9 mouse cellular contexts compared by ENCODE assay signal in genomic region chr15:84260123-84260822, GRCm38 (mm10). TPM values are rescaled to one million over a fixed set of nuclear protein-coding genes. Genes with fewer than 3 reads are reported as not detected.
DNase-seq lines count a peak whose midpoint lies in the region; ATAC-seq lines count a peak whose summit lies in the region.
"Had no signal": no experiment of that assay in that cellular context is flagged by ENCODE, and none has a peak within 500 bp of the region (broad histone marks: within the 10 kb centered on the region; RNA-seq: fewer than 3 reads in every experiment).

No protein-coding gene starts in this region.

- H3K4me3 ChIP-seq in kidney, embryonic 15.5 days (replicated peaks) = no peak overlapping the region
- no peak overlapping the region for H3K4me3 ChIP-seq in limb, embryonic 15.5 days
- H3K4me3 ChIP-seq: stomach, embryonic 15.5 days had no signal

- peaks cover 18% of the 10 kb centered on the region; the same call in 1 of the 2 replicates for H3K27me3 ChIP-seq in kidney, embryonic 15.5 days
- H3K27me3 ChIP-seq in limb, embryonic 15.5 days = peaks cover 18% of the 10 kb centered on the region
- H3K27me3 ChIP-seq: stomach, embryonic 15.5 days had no signal

- H3K9me3 ChIP-seq in kidney, embryonic 15.5 days (replicated peaks) = no peaks in the 10 kb centered on the region
- no peaks in the 10 kb centered on the region for H3K9me3 ChIP-seq in limb, embryonic 15.5 days
- H3K9me3 ChIP-seq: stomach, embryonic 15.5 days had no signal

- ATAC-seq in CD4-positive, CD25-positive, alpha-beta regulatory T cell, adult 4 months = no peak
- peak; percentile 16; the same call in 1 of the 2 replicates for ATAC-seq in kidney, embryonic 15.5 days (replicated peaks; ENCODE audit: low FRiP score)
- no peak for ATAC-seq in limb, embryonic 15.5 days (ENCODE audit: insufficient number of reproducible peaks, low FRiP score, low TSS enrichment, low read depth)

- H3K4me1 ChIP-seq in kidney, embryonic 15.5 days = no peaks in the 10 kb centered on the region; the same call in 1 of the 2 replicates
- H3K4me1 ChIP-seq in limb, embryonic 15.5 days = peaks cover 2% of the 10 kb centered on the region; the same call in 1 of the 2 replicates
- H3K4me1 ChIP-seq: stomach, embryonic 15.5 days had no signal

- intact Hi-C loops in gastrocnemius, postnatal 14 days (cut with DNase I; ENCODE audit: low total_unique reads) = loop anchor here (5.0 kb wide), 1 partner anchor 367 kb away; no protein-coding TSS in a partner anchor

- no peak overlapping the region for H3K27ac ChIP-seq in kidney, embryonic 15.5 days
- H3K27ac ChIP-seq in limb, embryonic 15.5 days = no peak overlapping the region
- H3K27ac ChIP-seq: stomach, embryonic 15.5 days had no signal

- H3K36me3 ChIP-seq in kidney, embryonic 15.5 days = no peaks in the 10 kb centered on the region
- H3K36me3 ChIP-seq in limb, embryonic 15.5 days = no peaks in the 10 kb centered on the region
- H3K36me3 ChIP-seq: stomach, embryonic 15.5 days had no signal

- H3K9ac ChIP-seq in kidney, embryonic 15.5 days = no peak overlapping the region
- no peak overlapping the region for H3K9ac ChIP-seq in limb, embryonic 15.5 days
- H3K9ac ChIP-seq: stomach, embryonic 15.5 days had no signal

- peak overlapping the region; percentile 41; the same call in 1 of the 2 replicates for H3K4me2 ChIP-seq in kidney, embryonic 15.5 days
- H3K4me2 ChIP-seq in limb, embryonic 15.5 days = peak overlapping the region; percentile 20; the same call in 1 of the 2 replicates
- H3K4me2 ChIP-seq: stomach, embryonic 15.5 days had no signal

- peak; percentile 80 for DNase-seq in CD4-positive, CD25-positive, alpha-beta regulatory T cell, adult 2 months (ENCODE audit: low read depth, low spot score)
- peak; percentile 89 for DNase-seq in embryo, embryonic 10 days (ENCODE audit: low spot score)
- peak; percentile 76 for DNase-seq in gastrocnemius, postnatal 14 days
- peak; percentile 77 for DNase-seq in naive thymus-derived CD4-positive, alpha-beta T cell, adult 2 months (ENCODE audit: low read depth)
- DNase-seq in spleen, postnatal 36 days (ENCODE audit: low spot score in 2 of 2) = peak; percentile 49 to 55

- WGBS in kidney, embryonic 15.5 days = 33% methylated on average over 22 of the region's 22 CpGs
- WGBS in limb, embryonic 15.5 days = 34% methylated on average over 22 of the region's 22 CpGs

RNA-seq across cellular contexts. Expression of gene Parvb, which starts 28.4 kb away (rescaled TPM):
- 1 to 10 TPM in 1 of 2 experiments, not detected in 1; 2.4 TPM for polyA plus RNA-seq in CD4-positive, CD25-positive, alpha-beta regulatory T cell, adult 4 months (2017; shearing (Covaris generic))
- 10 to 100 TPM; 54.4 to 64.5 TPM for total RNA-seq in gastrocnemius, postnatal 14 days (2021)
- polyA plus RNA-seq in kidney, embryonic 15.5 days (2015; fragmentation: Nextera tagmentation; extraction: Ambion mirVana) = 3.8 and 4.7 TPM in 2 replicates
- polyA plus RNA-seq in limb, embryonic 15.5 days (2015; fragmentation: Nextera tagmentation; extraction: Ambion mirVana) = 3.2 and 5.1 TPM in 2 replicates
